Mouse (Mus musculus): ENCODE data around the gene Pih1d2. TPM values are rescaled to one million over a fixed set of nuclear protein-coding genes. Genes with fewer than 3 reads are reported as not detected.
A peak's percentile ranks its signal among the peaks of the same experiment; 100 is the strongest.

Pih1d2 gene
- polyA plus RNA-seq, 1 experiment from 2014 or later: 3.7 TPM

GRCm38 (mm10) chr9:50650503-50650902 is 33.4 kb downstream of the Pih1d2 start:
- 93% methylated on average over 10 of the region's 10 CpGs for WGBS

GRCm38 (mm10) chr9:50658391-50658790 is 41.3 kb downstream of the Pih1d2 start:
- Histone ChIP-seq H3K4me2 (ENCODE audit: low read depth, low read length) (peak overlapping the region; percentile 60), H3K27me3 (ENCODE audit: control insufficient read depth, insufficient read depth, low read length) (no peaks in the 10 kb centered on the region), H3K9ac (ENCODE audit: low read length) (peak overlapping the region; percentile 88), H3K4me3 (replicated peaks; ENCODE audit: low read length) (peak overlapping the region; percentile 67), H3K36me3 (ENCODE audit: control insufficient read depth, insufficient read depth, low read length) (peaks cover 3% of the 10 kb centered on the region; the same call in 1 of the 2 replicates), H3K4me1 (ENCODE audit: control insufficient read depth, insufficient read depth, low read length) (peaks cover 12% of the 10 kb centered on the region), H3K9me3 (replicated peaks; ENCODE audit: control insufficient read depth, low read length) (no peaks in the 10 kb centered on the region), H3K27ac (ENCODE audit: low read length) (no peak overlapping the region)
- WGBS: 16% methylated on average over 5 of the region's 5 CpGs
- no peak for ATAC-seq (ENCODE audit: insufficient read depth, low FRiP score)

More at GRCm38 (mm10) chr9:50650503-50650902, 33.4 kb downstream of the Pih1d2 start:
- H3K27me3 ChIP-seq (ENCODE audit: control insufficient read depth, insufficient read depth, low read length): no peaks in the 10 kb centered on the region
- H3K36me3 ChIP-seq (ENCODE audit: control insufficient read depth, insufficient read depth, low read length): peaks cover 14% of the 10 kb centered on the region
- no peak for ATAC-seq (ENCODE audit: insufficient read depth, low FRiP score)
- H3K9me3 ChIP-seq (replicated peaks; ENCODE audit: control insufficient read depth, low read length): no peaks in the 10 kb centered on the region
- no peak overlapping the region for H3K9ac ChIP-seq (ENCODE audit: low read length)
- no peaks in the 10 kb centered on the region for H3K4me1 ChIP-seq (ENCODE audit: control insufficient read depth, insufficient read depth, low read length)
- no peak overlapping the region for H3K4me3 ChIP-seq (replicated peaks; ENCODE audit: low read length)
- no peak overlapping the region for H3K4me2 ChIP-seq (ENCODE audit: low read depth, low read length)
- no peak overlapping the region for H3K27ac ChIP-seq (ENCODE audit: low read length)

GRCm38 (mm10) chr9:50658941-50659388 is 41.8 kb downstream of the Pih1d2 start:
- Histone ChIP-seq H3K4me2 (ENCODE audit: low read depth, low read length) (peak overlapping the region; percentile 60), H3K9me3 (replicated peaks; ENCODE audit: control insufficient read depth, low read length) (no peaks in the 10 kb centered on the region), H3K27ac (ENCODE audit: low read length) (peak overlapping the region; percentile 72), H3K4me1 (ENCODE audit: control insufficient read depth, insufficient read depth, low read length) (peaks cover 12% of the 10 kb centered on the region), H3K9ac (ENCODE audit: low read length) (peak overlapping the region; percentile 88), H3K27me3 (ENCODE audit: control insufficient read depth, insufficient read depth, low read length) (no peaks in the 10 kb centered on the region), H3K36me3 (ENCODE audit: control insufficient read depth, insufficient read depth, low read length) (peaks cover 3% of the 10 kb centered on the region; the same call in 1 of the 2 replicates), H3K4me3 (replicated peaks; ENCODE audit: low read length) (peak overlapping the region; percentile 67)
- no peak for ATAC-seq (ENCODE audit: insufficient read depth, low FRiP score)
- under 1% methylated on average over 28 of the region's 28 CpGs for WGBS

GRCm38 (mm10) chr9:50659392-50660217 is 42.5 kb downstream of the Pih1d2 start, which contains the start of gene Dlat:
Gene Dlat (minus strand): TSS chr9:50659780.
- H3K36me3 ChIP-seq (ENCODE audit: control insufficient read depth, insufficient read depth, low read length): peaks cover 3% of the 10 kb centered on the region; the same call in 1 of the 2 replicates
- H3K4me1 ChIP-seq (ENCODE audit: control insufficient read depth, insufficient read depth, low read length): peaks cover 12% of the 10 kb centered on the region
- peak; percentile 93 for ATAC-seq (ENCODE audit: insufficient read depth, low FRiP score)
- H3K27me3 ChIP-seq (ENCODE audit: control insufficient read depth, insufficient read depth, low read length): no peaks in the 10 kb centered on the region
- H3K4me2 ChIP-seq (ENCODE audit: low read depth, low read length): peak within 1 kb of the TSS; percentile 60
- H3K27ac ChIP-seq (ENCODE audit: low read length): peak within 1 kb of the TSS; percentile 72
- no peaks in the 10 kb centered on the region for H3K9me3 ChIP-seq (replicated peaks; ENCODE audit: control insufficient read depth, low read length)
- peak within 1 kb of the TSS; percentile 88 for H3K9ac ChIP-seq (ENCODE audit: low read length)
- under 1% methylated on average over 63 of the region's 63 CpGs for WGBS
- peak within 1 kb of the TSS; percentile 67 for H3K4me3 ChIP-seq (replicated peaks; ENCODE audit: low read length)

GRCm38 (mm10) chr9:50660431-50660830 is 43.3 kb downstream of the Pih1d2 start:
- H3K4me1 ChIP-seq (ENCODE audit: control insufficient read depth, insufficient read depth, low read length): peaks cover 12% of the 10 kb centered on the region
- H3K36me3 ChIP-seq (ENCODE audit: control insufficient read depth, insufficient read depth, low read length): peaks cover 3% of the 10 kb centered on the region; the same call in 1 of the 2 replicates
- H3K9me3 ChIP-seq (replicated peaks; ENCODE audit: control insufficient read depth, low read length): no peaks in the 10 kb centered on the region
- H3K4me3 ChIP-seq (replicated peaks; ENCODE audit: low read length): peak overlapping the region; percentile 67
- peak overlapping the region; percentile 60 for H3K4me2 ChIP-seq (ENCODE audit: low read depth, low read length)
- no peak overlapping the region for H3K27ac ChIP-seq (ENCODE audit: low read length)
- peak; percentile 41; the same call in 1 of the 2 replicates for ATAC-seq (ENCODE audit: insufficient read depth, low FRiP score)
- WGBS: 14% methylated on average over 12 of the region's 12 CpGs
- H3K27me3 ChIP-seq (ENCODE audit: control insufficient read depth, insufficient read depth, low read length): no peaks in the 10 kb centered on the region
- H3K9ac ChIP-seq (ENCODE audit: low read length): peak overlapping the region; percentile 88

GRCm38 (mm10) chr9:50664826-50665225 is 47.7 kb downstream of the Pih1d2 start:
- Histone ChIP-seq H3K27me3 (ENCODE audit: control insufficient read depth, insufficient read depth, low read length) (no peaks in the 10 kb centered on the region), H3K36me3 (ENCODE audit: control insufficient read depth, insufficient read depth, low read length) (no peaks in the 10 kb centered on the region), H3K4me3 (replicated peaks; ENCODE audit: low read length) (no peak overlapping the region), H3K9ac (ENCODE audit: low read length) (no peak overlapping the region), H3K27ac (ENCODE audit: low read length) (no peak overlapping the region), H3K4me2 (ENCODE audit: low read depth, low read length) (no peak overlapping the region), H3K4me1 (ENCODE audit: control insufficient read depth, insufficient read depth, low read length) (peaks cover 5% of the 10 kb centered on the region; the same call in 1 of the 2 replicates), H3K9me3 (replicated peaks; ENCODE audit: control insufficient read depth, low read length) (no peaks in the 10 kb centered on the region)
- 88% methylated on average over 5 of the region's 5 CpGs for whole genome bisulfite sequencing
- ATAC-seq (ENCODE audit: insufficient read depth, low FRiP score): no peak

GRCm38 (mm10) chr9:50666442-50666841 is 49.3 kb downstream of the Pih1d2 start:
- no peak overlapping the region for H3K27ac ChIP-seq (ENCODE audit: low read length)
- 78% methylated on average over 6 of the region's 6 CpGs for WGBS
- H3K9ac ChIP-seq (ENCODE audit: low read length): no peak overlapping the region

GRCm38 (mm10) chr9:50667579-50668498 is 50.7 kb downstream of the Pih1d2 start:
- no peak for ATAC-seq (ENCODE audit: insufficient read depth, low FRiP score)
- no peak overlapping the region for H3K4me3 ChIP-seq (replicated peaks; ENCODE audit: low read length)
- no peaks in the 10 kb centered on the region for H3K36me3 ChIP-seq (ENCODE audit: control insufficient read depth, insufficient read depth, low read length)
- H3K27ac ChIP-seq (ENCODE audit: low read length): no peak overlapping the region
- no peak overlapping the region for H3K4me2 ChIP-seq (ENCODE audit: low read depth, low read length)
- no peak overlapping the region for H3K9ac ChIP-seq (ENCODE audit: low read length)
- 78% methylated on average over 8 of the region's 8 CpGs for WGBS
- no peaks in the 10 kb centered on the region for H3K27me3 ChIP-seq (ENCODE audit: control insufficient read depth, insufficient read depth, low read length)
- no peaks in the 10 kb centered on the region for H3K9me3 ChIP-seq (replicated peaks; ENCODE audit: control insufficient read depth, low read length)
- no peaks in the 10 kb centered on the region for H3K4me1 ChIP-seq (ENCODE audit: control insufficient read depth, insufficient read depth, low read length)

More at GRCm38 (mm10) chr9:50666442-50666841, 49.3 kb downstream of the Pih1d2 start:
- no peaks in the 10 kb centered on the region for H3K36me3 ChIP-seq (ENCODE audit: control insufficient read depth, insufficient read depth, low read length)
- no peak overlapping the region for H3K4me3 ChIP-seq (replicated peaks; ENCODE audit: low read length)
- no peaks in the 10 kb centered on the region for H3K4me1 ChIP-seq (ENCODE audit: control insufficient read depth, insufficient read depth, low read length)
- ATAC-seq (ENCODE audit: insufficient read depth, low FRiP score): no peak
- no peaks in the 10 kb centered on the region for H3K27me3 ChIP-seq (ENCODE audit: control insufficient read depth, insufficient read depth, low read length)
- no peaks in the 10 kb centered on the region for H3K9me3 ChIP-seq (replicated peaks; ENCODE audit: control insufficient read depth, low read length)
- no peak overlapping the region for H3K4me2 ChIP-seq (ENCODE audit: low read depth, low read length)
